Mouse (Mus musculus): Measurements from ENCODE around the gene Foxo6.
A peak's percentile ranks its signal among the peaks of the same experiment; 100 is the strongest.

Foxo6 gene

DNA sequence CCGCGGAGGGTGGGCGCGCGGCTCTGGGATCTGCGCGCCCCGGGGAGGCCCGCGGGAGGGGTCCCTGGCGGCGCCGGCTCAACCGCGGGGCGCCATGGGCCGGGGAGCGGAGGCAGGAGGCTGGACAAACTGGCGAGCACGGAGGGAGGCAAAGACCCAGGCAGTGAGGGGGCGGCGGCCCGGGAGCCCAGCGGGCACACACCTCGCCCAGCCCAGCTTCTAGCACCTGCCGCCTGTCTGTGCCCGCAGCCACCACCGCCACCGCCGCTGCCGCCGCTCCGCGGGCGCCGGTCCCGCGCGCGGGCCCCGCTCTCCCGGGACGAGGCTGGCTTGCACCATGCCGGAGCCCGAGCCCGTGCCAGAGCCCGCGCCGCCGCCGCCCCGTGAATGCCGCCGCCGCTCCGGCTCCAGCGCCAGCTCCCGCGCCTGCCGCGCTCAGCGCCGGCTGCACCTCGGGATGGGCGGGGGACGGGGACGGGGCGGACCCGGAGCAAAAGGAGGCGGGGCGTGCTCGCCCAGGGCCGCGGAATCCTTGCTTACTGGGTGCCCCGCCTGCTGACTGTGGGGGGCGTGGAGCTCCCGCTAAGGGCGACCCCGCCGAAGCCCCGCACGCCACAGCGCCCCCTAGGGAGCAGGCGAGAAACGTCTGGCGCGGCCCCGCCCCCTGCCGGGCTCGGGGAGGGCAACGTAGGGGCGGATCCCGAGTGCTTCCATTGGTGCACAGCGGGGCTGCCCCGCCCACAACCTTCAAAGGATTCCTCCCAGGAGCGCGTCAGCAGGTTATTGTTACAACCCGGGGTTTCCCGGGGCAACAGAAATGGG is at the start of gene Foxo6:
TSS of gene Foxo6 (minus strand) at position 60 of the 822 bp plus-strand sequence.
- DNase-seq = peak; percentile 92

DNA sequence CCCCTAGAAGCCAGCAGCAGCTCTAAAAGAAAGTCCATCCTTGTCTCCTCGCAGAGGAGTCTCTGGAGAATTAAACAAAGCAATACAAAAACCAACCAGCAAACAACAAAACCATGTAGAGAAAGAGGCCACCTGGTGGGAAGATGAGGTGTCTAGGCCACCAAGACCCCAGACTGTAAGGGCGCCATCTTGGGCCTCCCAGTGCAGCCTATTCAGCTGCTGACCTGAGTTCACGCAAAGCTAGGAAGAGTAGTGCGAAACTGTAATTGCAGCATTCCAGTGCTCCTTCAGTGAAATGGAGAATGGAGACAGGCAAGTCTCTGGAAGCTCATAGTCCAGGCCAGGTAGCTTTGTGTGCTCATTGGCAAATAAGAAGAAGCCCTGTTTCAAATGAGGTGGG is 47.2 kb upstream of the Foxo6 start:
- DNase-seq = no peak

DNA sequence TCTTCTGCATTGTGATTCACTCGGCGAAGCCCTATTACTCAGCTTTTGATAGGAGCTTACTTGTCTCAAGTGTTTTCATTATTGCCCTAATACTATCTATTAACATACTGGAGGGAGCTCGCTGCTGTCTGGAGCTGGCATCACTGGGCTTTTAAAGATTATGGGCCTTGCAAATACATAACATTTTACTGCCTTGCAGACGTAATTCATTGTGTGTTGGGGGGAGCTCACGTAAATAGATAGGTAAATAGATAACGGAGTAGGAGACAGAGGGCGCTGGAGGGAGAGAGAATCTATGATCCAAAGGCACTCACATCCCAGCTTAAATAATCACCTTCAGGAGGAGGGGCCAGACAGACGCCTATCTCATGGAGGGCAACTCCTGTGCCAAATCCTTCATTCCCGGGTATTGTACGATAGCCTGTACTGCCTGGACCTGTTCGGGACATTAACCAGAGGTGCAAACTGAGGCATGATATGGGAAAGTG is 45.8 kb upstream of the Foxo6 start:
- no peak for DNase-seq

DNA sequence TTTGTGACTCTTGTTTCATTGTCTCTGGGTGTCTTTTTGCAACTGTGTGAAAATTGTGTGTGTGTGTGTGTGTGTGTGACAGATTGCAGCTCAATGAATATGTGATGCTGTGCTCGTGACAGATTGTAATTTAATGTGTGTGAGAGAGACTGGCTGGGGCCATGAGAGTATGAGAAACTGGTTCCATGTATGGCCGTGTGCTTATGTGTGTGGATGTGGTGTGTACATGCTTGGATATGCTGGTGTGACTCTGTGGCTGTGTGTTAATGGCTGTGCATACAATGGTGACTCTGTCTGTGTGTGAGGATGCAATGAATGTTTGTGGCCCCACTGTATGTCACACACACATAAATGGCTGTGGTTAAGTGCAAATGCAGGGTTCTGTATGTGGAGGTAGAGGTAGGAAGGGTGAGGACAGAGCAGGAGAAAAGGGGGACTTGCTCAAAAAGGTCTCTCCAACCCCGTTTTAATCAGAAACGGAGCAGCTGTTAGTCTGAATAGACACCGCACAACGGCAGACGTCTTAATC is 45.3 kb upstream of the Foxo6 start:
- DNase-seq = no peak

DNA sequence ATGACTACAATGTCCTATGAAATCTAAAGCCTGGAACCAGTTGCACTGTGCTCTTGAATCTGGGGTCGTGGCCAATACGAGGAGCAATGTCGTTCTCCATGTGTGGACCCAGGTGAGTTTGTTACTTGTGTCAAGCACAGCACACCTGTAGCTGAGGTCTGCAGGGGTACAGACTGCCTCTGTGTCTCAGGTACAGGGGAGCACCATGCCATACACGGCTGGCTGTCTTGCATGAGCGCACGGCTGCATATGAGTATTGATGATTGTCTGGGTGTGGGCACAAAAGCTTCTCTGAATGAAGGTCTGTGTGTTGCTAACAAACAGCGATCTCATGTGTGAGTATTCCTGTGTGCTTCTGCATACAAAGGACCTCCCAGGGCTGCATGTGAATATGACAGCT is 44.8 kb upstream of the Foxo6 start:
- DNase-seq = no peak

DNA sequence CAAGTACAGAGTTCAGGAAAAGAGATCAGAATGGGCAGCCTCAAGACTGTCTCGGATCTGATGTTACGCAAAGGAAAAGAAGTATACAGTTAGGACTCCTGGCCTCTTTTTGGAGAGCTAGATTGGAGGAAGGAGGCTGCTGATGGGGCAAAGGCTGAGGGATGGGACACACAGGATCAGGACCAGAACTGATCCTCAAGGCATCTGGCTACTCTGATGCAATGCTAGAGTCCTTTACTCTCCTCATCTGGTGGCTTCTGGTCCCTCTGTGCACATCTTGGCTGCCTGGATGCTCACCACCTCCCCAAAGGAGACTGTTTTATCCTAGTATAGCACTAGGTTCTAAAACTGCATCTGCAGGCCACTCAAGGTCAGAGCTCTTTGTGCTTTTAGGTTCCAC is 44.4 kb upstream of the Foxo6 start:
- no peak for DNase-seq

DNA sequence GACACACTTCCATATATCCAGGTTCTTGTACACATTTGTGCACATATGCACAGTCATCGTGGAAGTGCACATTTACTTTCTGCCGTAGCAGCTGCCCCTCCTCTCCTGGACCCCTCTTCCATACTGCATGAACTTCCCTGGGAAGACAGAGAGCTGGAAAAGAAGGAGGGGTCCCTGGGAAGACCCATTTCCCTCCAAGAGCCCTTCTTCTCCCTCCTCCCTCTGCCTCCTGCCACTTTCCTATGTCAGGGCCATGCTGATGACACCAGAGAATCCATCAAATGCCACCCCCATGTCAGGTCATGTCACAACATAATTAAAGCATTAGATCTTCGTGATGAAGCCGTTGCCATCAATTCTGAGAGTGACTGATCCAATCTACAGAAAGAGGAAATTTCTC is 38.6 kb upstream of the Foxo6 start:
- no peak for DNase-seq

DNA sequence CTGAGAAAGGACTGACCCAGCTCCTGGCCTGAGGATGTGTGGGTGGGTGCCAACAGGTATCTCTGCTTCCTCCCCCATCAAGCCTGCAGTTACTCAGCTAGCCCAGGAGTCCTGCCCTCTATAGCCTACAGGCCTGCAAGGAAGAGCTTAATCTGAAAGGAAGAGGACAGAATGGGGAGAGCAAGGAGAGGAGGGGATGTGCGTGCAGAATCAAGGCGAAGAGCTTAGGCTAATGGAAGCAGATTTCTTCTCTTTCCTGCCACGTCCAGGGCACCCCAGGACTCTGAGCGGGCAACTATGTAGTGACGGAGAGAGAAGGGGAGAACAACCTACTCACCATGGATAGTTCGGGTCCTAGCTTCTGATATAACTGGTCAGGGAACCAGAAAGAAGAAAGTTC is 37.9 kb upstream of the Foxo6 start:
- DNase-seq = no peak

DNA sequence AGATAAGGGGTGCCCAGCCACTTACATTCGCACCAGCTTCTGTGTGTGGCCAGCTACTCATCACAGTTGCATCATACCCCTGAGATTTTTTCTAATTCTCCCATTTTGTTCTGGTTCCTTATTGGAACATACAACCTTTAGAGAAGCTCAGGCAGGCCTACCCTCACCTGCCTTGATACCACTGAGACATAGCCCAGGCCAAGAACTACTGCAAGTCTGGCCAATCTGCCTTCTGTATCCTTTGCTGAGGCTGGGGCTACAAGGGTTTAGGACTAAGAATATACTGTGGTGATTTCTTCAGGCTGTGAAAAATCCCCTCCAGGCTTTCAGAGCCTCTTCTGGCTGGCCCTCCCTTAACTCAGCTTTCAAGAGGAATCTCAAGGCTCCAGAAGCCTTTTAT is 36.7 kb upstream of the Foxo6 start:
- no peak for DNase-seq

DNA sequence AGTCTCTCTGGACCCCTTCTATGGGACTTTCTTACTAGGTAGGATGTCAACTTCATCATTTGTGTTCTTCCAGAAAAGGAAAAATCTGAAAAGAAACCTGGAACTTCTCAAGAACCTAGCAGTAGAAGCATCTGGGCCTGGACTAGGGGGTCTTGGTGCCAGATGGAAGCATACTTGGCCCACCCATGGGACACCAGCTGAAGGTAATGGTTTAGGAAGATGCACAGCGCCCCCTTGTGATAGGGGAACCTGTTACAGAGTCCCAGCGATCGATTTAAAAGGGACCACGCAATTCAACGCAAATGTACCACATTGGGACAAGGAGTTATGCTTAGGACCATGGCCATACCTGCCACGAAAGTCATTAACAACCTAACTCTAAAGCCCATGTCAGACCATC is 36.0 kb upstream of the Foxo6 start:
- DNase-seq = peak; percentile 54

DNA sequence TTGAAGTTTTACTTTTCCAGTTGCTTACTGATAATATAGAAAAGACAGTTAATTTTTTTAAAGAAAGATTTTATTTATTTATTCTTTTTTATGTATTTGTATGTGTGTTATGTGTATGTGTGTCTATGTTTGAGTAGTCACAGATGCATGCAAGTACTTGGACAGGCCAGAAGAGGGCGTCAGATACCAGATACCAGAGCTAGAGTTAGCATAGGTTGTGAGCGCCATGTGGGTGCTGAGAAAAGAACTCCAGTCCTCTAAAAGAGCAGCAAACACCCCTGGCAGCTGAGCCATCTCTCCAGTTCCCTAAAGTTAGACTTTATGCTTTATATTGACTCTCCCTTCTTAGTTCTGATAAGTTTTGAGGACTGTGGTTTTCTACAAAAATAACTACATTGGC is 30.4 kb upstream of the Foxo6 start:
- no peak for DNase-seq

DNA sequence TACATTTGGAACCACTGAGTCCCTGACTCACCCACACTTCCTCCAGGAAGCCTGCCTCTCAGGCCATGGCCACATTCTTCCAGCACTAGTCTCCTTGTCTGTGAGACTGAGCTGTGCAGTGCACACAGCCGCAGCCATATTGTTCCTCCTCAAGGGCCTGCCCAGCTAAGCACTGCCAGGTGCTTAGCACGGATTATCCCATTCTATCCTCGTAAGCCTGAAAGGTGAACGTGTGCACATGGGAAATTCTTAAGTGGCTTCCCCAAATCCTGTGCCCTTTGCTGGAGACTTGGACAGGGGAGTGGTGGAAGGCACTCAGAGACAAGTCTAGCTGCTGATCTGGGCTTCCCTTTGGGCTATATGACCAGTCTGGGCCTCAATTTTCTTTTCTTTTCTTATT is 29.6 kb upstream of the Foxo6 start:
- DNase-seq = no peak

DNA sequence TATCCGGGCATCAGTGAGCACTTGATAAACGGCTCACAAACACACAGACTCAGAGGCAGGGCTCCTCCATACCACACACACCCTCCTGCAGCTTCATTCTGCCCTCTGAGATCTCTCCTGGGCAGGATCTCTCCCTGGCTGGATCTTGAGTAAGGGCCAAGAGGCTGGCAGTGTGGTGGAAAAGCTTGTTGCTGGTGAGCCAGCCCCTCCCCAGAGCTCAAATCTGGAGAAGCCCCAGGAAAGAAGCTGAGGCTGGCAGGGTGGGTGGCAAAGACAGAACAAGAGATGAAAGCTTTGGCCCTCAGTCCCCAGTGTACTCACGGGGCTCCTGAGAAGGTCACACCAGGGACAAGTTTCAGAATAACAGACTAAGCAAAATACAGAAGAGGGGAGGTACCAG is 27.4 kb upstream of the Foxo6 start:
- no peak for DNase-seq

DNA sequence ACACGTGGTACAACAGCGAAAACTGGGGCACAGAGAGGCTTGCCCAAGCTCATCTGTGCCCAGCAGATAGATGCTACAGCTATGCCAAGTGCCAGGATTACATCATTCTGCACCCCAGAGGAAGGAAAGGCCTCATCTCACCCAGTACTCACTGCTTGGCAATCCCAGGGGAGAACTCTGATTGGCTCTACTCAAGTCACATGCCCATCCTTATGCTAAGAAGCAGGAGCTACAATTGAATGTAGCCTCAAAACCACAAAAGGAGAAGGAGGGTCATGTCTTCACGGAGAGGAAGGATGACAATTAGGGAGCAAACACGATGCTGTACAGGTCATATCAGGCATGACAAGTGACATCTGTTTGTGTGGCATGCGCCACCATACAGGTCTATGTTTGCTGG is 26.2 kb upstream of the Foxo6 start:
- no peak for DNase-seq

DNA sequence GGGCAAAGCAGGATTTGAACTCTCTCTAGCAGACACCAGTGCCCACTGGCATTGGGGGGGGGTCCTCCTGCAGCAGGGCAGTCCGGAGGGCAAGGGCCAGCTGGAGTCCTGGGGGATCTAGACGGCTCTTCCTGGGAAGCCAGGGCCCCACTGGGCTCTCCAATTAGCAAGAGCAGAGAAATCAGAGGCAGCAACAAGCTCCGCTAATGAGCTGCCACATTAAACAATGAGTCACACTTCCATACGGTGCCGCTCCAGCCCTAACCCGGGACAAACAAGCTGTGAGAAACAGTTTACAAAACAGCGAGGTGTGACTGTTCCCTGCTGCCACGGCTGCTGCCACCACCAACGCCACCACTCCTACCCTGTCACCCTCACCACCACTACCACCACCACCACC is 17.4 kb upstream of the Foxo6 start:
- DNase-seq = no peak

DNA sequence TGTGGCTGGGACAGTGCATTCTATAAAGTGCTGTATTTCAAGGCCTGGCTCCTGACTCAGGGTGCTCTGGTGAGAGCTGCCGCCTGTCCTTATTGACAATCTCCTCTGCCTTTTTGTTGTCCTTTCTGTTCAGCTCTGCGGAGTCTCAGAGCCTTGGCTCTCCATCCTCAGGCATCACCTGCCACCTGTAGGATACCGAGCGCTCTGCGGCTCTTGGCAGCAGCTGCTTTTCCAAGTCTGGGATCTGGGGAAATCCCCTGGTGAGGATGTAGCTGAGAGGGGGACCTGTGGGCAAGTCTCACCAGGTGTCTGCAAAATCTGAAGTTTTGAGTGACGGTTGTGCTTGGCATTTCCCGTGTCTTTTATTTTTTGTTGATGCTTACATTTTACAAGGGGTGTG is 12.1 kb upstream of the Foxo6 start:
- no peak for DNase-seq

DNA sequence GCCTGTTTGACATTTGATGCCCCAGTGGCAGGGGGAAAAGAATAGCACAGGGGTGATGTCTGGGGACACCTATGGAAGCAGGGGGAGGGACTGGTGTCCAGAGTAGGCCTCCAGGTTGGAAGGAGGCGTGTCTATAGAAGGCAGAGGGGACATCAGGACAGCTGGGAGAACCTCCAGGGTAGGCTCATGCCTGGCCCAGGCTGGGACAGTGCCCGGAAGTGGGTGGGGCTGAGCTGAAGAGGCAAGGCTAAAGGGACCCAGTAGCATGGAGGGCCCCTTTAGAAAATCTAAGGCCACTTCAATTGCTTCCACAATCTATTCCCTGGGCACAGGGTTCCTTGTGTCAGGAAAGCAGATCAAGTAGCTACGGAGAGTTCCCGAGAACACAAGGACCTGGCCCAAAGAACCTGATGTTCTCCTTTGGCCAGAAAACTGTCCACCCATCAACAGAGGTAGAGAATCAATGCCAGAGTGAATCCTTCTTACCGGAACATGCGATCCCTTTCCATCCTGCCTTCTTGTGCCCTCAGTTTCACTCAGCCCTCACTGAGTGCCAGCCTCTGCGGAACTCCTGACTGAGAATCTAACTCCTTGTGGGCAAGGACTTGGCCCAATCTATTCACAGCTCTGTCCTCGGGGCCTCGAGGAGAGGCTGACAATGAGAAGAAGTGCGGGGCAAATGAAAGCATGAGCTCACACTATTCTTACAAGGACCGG is 4.1 kb upstream of the Foxo6 start:
- DNase-seq = no peak

DNA sequence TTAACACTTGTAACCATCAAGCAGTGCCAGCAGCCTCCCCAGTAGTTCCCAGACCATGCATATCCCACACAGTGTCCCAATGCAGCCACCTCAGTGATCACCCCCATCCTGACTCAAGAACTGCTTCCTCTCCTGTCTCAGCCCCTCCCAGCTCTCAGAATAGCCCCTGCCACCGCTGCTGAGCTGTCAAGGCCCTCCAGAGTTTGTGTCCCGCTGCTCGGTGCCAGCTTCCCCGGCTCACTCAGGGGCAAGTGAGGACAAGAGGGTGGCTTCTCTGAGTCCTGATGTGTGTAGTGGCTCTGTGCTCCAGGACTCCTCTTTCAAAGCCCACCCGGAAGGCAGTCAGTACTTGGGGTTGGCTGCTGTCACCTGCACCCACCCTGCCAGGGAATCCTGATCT is 3.3 kb upstream of the Foxo6 start:
- DNase-seq = no peak

DNA sequence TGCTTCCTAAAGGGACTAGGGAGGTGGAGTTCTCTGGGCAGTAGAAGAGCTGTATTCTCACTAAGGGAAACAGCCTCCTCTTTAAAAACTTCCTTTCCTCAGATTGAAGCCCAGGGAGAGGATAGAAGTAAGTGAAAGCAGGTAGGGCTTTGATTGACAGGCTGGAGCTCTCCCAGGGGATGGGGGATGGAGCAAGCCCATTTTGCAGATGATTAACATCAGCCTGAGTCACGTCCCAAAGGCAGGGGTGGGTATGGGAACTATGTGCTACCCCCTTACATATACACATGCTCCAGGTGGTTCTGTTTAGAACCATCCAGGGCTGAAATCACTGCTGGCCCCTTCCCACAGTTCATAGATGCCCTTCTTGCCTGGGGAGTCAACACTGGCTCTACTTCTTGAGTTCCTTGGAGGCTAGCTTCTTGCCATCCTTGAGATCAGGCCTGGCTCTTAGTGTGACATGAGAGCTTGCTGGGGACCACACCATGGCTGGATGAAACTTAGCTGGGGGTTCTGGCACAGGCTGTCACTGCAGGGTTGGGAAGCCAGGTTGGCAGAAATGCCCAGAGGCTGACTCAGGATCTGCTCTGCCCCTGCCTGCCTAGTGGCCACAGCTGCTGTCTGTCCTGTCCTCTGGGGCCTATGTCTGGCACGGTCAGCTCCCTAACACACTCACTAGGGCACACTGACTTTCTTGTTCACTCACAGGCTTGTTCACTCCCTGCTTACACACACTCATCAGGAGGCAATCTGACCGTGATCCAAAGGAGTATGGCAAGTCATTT is 2.2 kb upstream of the Foxo6 start:
- DNase-seq = no peak

DNA sequence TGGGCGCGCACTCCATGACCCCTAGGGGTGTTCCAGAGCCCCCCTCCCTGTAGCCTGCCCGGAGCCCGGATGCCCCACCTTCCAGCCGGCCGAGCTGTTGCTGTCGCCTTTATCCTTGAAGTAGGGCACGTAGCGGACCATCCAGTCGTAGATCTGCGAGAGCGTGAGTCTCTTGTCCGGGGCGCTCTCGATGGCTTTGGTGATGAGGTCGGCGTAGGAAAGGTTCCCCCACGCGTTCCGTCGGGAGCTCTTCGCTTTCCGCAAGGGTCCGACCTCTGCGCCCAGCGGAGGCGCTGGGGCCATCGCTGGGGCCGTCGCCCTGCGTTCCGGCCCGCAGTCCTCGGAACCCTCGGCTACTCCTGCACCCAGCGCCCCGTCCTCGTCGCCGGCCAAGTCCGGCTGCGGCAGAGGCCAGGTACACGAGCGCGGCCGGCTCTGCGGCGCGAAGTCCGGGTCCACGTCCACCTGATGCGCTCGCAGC is 348 bp downstream of the Foxo6 start:
- no peak for DNase-seq

DNA sequence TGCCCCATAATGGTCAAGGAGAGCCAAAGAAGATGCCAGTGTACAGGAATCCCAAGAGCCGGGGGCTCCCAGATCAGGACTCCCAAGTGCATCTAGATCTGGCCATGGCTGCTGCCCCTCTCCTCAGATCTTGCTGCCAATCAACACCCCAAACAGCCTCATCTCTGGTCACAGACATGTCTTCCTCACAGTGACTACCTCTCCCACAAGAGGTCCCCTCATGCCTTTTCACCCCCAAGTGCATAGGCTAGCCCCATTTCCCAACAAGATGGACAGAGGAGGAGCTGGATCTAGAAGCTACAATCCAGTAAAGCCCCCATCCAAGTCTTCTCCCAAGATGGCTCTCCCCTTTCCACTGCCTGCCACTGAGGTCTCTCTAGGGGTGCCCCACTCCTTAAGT is 1.4 kb downstream of the Foxo6 start:
- DNase-seq = no peak

DNA sequence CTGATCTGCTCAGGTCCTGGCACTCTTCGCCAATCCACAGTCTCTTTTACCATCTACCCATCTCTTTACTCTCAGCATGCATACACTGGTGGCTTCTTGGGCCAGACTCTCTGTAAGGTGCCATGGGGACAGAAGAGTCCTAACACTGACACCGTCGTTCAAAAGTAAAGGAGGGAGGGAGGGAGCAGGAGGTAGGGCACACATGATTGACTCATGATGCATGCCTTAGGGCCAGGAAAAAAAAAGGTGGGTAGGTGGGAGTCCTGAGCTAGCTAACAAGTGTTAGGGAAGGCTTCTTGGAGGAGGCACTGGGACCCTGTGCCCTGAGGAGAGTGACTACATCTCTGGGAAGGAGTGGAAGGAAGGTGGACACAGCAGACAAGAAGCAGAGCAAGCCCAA is 1.9 kb downstream of the Foxo6 start:
- DNase-seq = no peak

DNA sequence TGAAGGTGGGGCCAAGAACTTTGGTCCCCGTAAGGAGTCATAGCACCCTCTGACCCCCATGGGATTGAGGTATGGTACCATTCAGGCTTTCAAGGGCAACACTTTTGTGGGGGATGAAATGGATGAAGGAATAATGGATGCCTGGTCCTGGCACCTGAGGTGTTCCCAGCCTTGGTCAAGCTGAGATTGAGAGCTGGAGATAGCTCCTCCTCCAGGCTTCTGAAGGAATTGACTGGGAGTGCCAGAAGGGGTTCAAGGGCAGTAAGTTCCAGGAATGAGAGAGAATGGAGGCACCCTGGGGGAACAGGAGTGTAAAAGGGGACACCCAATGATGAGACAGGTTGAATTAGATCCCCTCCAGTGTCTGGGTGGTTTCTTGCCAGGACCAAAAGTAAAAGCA is 3.0 kb downstream of the Foxo6 start:
- DNase-seq = no peak

Measured in right cerebral cortex, postnatal 14 days (tissue).